ENCODE assay signal across 9 mouse cellular contexts in genomic region chr4:33188164-33188563, GRCm38 (mm10). TPM values are rescaled to one million over a fixed set of nuclear protein-coding genes. Genes with fewer than 3 reads are reported as not detected.
A peak's percentile ranks its signal among the peaks of the same experiment; 100 is the strongest.
DNase-seq lines count a peak whose midpoint lies in the region; ATAC-seq and TF ChIP-seq lines count a peak whose summit lies in the region.
"Had no signal": no experiment of that assay in that cellular context is flagged by ENCODE, and none has a peak within 500 bp of the region (broad histone marks: within the 10 kb centered on the region; RNA-seq: fewer than 3 reads in every experiment).

No protein-coding gene starts in this region.

- no peak overlapping the region for H3K9ac ChIP-seq in forebrain, embryonic 12.5 days
- H3K9ac ChIP-seq in hindbrain, embryonic 15.5 days: peak overlapping the region; percentile 11; the same call in 1 of the 2 replicates
- no peak overlapping the region for H3K9ac ChIP-seq in limb, embryonic 14.5 days (ENCODE audit: low read depth, low read length, severe bottlenecking)
- peak overlapping the region; percentile 86 for H3K9ac ChIP-seq in midbrain, postnatal 0 days (replicated peaks; ENCODE audit: low read length, poor library complexity, severe bottlenecking)

- 20% methylated on average over 9 of the region's 9 CpGs for WGBS in forebrain, embryonic 12.5 days
- 17% methylated on average over 9 of the region's 9 CpGs for WGBS in hindbrain, embryonic 15.5 days
- 15% methylated on average over 9 of the region's 9 CpGs for WGBS in limb, embryonic 14.5 days
- 9% methylated on average over 9 of the region's 9 CpGs for WGBS in midbrain, postnatal 0 days

- ATAC-seq in CD4-positive, CD25-positive, alpha-beta regulatory T cell, adult 4 months: no peak
- ATAC-seq in forebrain, embryonic 12.5 days (ENCODE audit: low FRiP score): no peak
- no peak for ATAC-seq in hindbrain, embryonic 15.5 days (ENCODE audit: low FRiP score, low read depth)
- no peak for ATAC-seq in limb, embryonic 14.5 days (ENCODE audit: low FRiP score, low read depth)
- no peak for ATAC-seq in midbrain, postnatal 0 days (ENCODE audit: low FRiP score)

- no peaks in the 10 kb centered on the region for H3K36me3 ChIP-seq in forebrain, embryonic 12.5 days (replicated peaks)
- peaks cover 8% of the 10 kb centered on the region for H3K36me3 ChIP-seq in hindbrain, embryonic 15.5 days
- H3K36me3 ChIP-seq in limb, embryonic 14.5 days (ENCODE audit: control insufficient read depth, insufficient read depth, low read length): no peaks in the 10 kb centered on the region
- H3K36me3 ChIP-seq in midbrain, postnatal 0 days (ENCODE audit: insufficient read depth, low read length): peaks cover 12% of the 10 kb centered on the region

- H3K4me3 ChIP-seq in forebrain, embryonic 12.5 days (replicated peaks): peak overlapping the region; percentile 64
- peak overlapping the region; percentile 82 for H3K4me3 ChIP-seq in hindbrain, embryonic 15.5 days
- H3K4me3 ChIP-seq in limb, embryonic 14.5 days (replicated peaks; ENCODE audit: low read length): no peak overlapping the region
- peak overlapping the region; percentile 71 for H3K4me3 ChIP-seq in midbrain, postnatal 0 days (ENCODE audit: low read depth, low read length)

- TF ChIP-seq POLR2A in limb, embryonic 14.5 days (IDR thresholded peaks at IDR 0.05; ENCODE audit: borderline replicate concordance, extremely low read depth, insufficient read depth, insufficient read length): no peak

- H3K27ac ChIP-seq in forebrain, embryonic 12.5 days: no peak overlapping the region
- H3K27ac ChIP-seq in hindbrain, embryonic 15.5 days (replicated peaks): peak overlapping the region; percentile 96; the same call in 1 of the 2 replicates
- H3K27ac ChIP-seq in limb, embryonic 14.5 days (replicated peaks; ENCODE audit: low read depth, low read length): no peak overlapping the region
- H3K27ac ChIP-seq in midbrain, postnatal 0 days (ENCODE audit: low read depth, low read length): peak overlapping the region; percentile 94; the same call in 1 of the 2 replicates

- DNase-seq in CD4-positive, CD25-positive, alpha-beta regulatory T cell, adult 2 months (ENCODE audit: low read depth, low spot score): peak; percentile 21
- DNase-seq in adrenal gland, postnatal 25 days: peak; percentile 62
- peak; percentile 60 for DNase-seq in limb, embryonic 14.5 days (ENCODE audit: low spot score)
- peak; percentile 79 for DNase-seq in midbrain, postnatal 0 days (ENCODE audit: low spot score)
- no peak for DNase-seq in c-Kit-positive CD71-positive TER-119-positive erythroid progenitor cells, embryonic 14.5 days (ENCODE audit: low spot score)

- peak; percentile 53 for TF ChIP-seq CTCF in midbrain, postnatal 0 days (IDR thresholded peaks at IDR 0.05)

- peak overlapping the region; percentile 89 for H3K4me2 ChIP-seq in forebrain, embryonic 12.5 days
- H3K4me2 ChIP-seq in hindbrain, embryonic 15.5 days: peak overlapping the region; percentile 77
- H3K4me2 ChIP-seq in limb, embryonic 14.5 days (replicated peaks; ENCODE audit: low read depth, low read length, severe bottlenecking): peak overlapping the region; percentile 88; the same call in 1 of the 2 replicates
- H3K4me2 ChIP-seq in midbrain, postnatal 0 days (ENCODE audit: low read depth, low read length, poor library complexity, severe bottlenecking): peak overlapping the region; percentile 81

- 0 out of 2 replicates have a peak, but pooled peaks cover 4% of the 10 kb centered on the region for H3K4me1 ChIP-seq in forebrain, embryonic 12.5 days
- peaks cover 14% of the 10 kb centered on the region for H3K4me1 ChIP-seq in hindbrain, embryonic 15.5 days (replicated peaks)
- H3K4me1 ChIP-seq in limb, embryonic 14.5 days (ENCODE audit: control insufficient read depth, insufficient read depth, low read length): 0 out of 2 replicates have a peak, but pooled peaks cover 3% of the 10 kb centered on the region
- H3K4me1 ChIP-seq in midbrain, postnatal 0 days (ENCODE audit: insufficient read depth, low read length): no peaks in the 10 kb centered on the region

- peaks cover 7% of the 10 kb centered on the region; the same call in 1 of the 2 replicates for H3K27me3 ChIP-seq in forebrain, embryonic 12.5 days
- no peaks in the 10 kb centered on the region for H3K27me3 ChIP-seq in hindbrain, embryonic 15.5 days
- no peaks in the 10 kb centered on the region for H3K27me3 ChIP-seq in limb, embryonic 14.5 days (ENCODE audit: control insufficient read depth, insufficient read depth, low read length)
- H3K27me3 ChIP-seq in midbrain, postnatal 0 days (ENCODE audit: insufficient read depth, low read length): no peaks in the 10 kb centered on the region

- H3K9me3 ChIP-seq in forebrain, embryonic 12.5 days: no peaks in the 10 kb centered on the region
- no peaks in the 10 kb centered on the region for H3K9me3 ChIP-seq in hindbrain, embryonic 15.5 days
- H3K9me3 ChIP-seq in limb, embryonic 14.5 days (ENCODE audit: control insufficient read depth, low read length): no peaks in the 10 kb centered on the region
- no peaks in the 10 kb centered on the region for H3K9me3 ChIP-seq in midbrain, postnatal 0 days (ENCODE audit: low read length)

RNA-seq across cellular contexts. Expression of gene Pm20d2, which starts 1.4 kb away (rescaled TPM):
- polyA plus RNA-seq in CD4-positive, CD25-positive, alpha-beta regulatory T cell, adult 4 months (2017; shearing (Covaris generic)): not detected
- total RNA-seq in adrenal gland, postnatal 25 days (2021): 43.9 and 82.7 TPM in 2 replicates
- polyA plus RNA-seq in forebrain, embryonic 12.5 days (2016; fragmentation: Nextera tagmentation; extraction: Ambion mirVana): 1.8 and 2.3 TPM in 2 replicates
- polyA plus RNA-seq in hindbrain, embryonic 15.5 days (2015; fragmentation: Nextera tagmentation; extraction: Ambion mirVana): 2.4 and 2.5 TPM in 2 replicates
- polyA plus RNA-seq in limb, embryonic 14.5 days (2012; rRNA removed): 2.3 and 3.3 TPM in 2 replicates
- 1.6 and 2.5 TPM in 2 replicates for polyA plus RNA-seq in limb, embryonic 14.5 days (2014; fragmentation: Nextera tagmentation; extraction: Ambion mirVana)
- total RNA-seq in midbrain, postnatal 0 days (2014; rRNA removed): 7.7 and 9.2 TPM in 2 replicates
- 2.9 and 3.6 TPM in 2 replicates for polyA plus RNA-seq in midbrain, postnatal 0 days (2015; fragmentation: Nextera tagmentation; extraction: Ambion mirVana)
- total RNA-seq: neutrophil, adult 5-6 weeks had no signal

RNA-seq across cellular contexts. Expression of gene Srsf12, which starts 20.6 kb away (rescaled TPM):
- polyA plus RNA-seq in CD4-positive, CD25-positive, alpha-beta regulatory T cell, adult 4 months (2017; shearing (Covaris generic)): 1 to 10 TPM; 3.5 to 4.2 TPM
- total RNA-seq in adrenal gland, postnatal 25 days (2021): 0.94 TPM in 1 of 2 replicates, not detected in the other
- polyA plus RNA-seq in forebrain, embryonic 12.5 days (2016; fragmentation: Nextera tagmentation; extraction: Ambion mirVana): 10.2 and 11.6 TPM in 2 replicates
- polyA plus RNA-seq in hindbrain, embryonic 15.5 days (2015; fragmentation: Nextera tagmentation; extraction: Ambion mirVana): 60.7 and 65.2 TPM in 2 replicates
- 10.9 and 13.3 TPM in 2 replicates for polyA plus RNA-seq in limb, embryonic 14.5 days (2012; rRNA removed)
- 13.3 and 20.3 TPM in 2 replicates for polyA plus RNA-seq in limb, embryonic 14.5 days (2014; fragmentation: Nextera tagmentation; extraction: Ambion mirVana)
- 84.2 and 88.0 TPM in 2 replicates for total RNA-seq in midbrain, postnatal 0 days (2014; rRNA removed)
- 76.7 and 77.4 TPM in 2 replicates for polyA plus RNA-seq in midbrain, postnatal 0 days (2015; fragmentation: Nextera tagmentation; extraction: Ambion mirVana)
- total RNA-seq: neutrophil, adult 5-6 weeks had no signal

RNA-seq across cellular contexts. Expression of gene Gabrr1, which starts 55.8 kb away (rescaled TPM):
- not detected for polyA plus RNA-seq in CD4-positive, CD25-positive, alpha-beta regulatory T cell, adult 4 months (2017; shearing (Covaris generic))
- not detected in 2 replicates for total RNA-seq in adrenal gland, postnatal 25 days (2021)
- polyA plus RNA-seq in forebrain, embryonic 12.5 days (2016; fragmentation: Nextera tagmentation; extraction: Ambion mirVana): 0.13 TPM in 1 of 2 replicates, not detected in the other
- 0.23 and 0.25 TPM in 2 replicates for polyA plus RNA-seq in hindbrain, embryonic 15.5 days (2015; fragmentation: Nextera tagmentation; extraction: Ambion mirVana)
- polyA plus RNA-seq in limb, embryonic 14.5 days (2012; rRNA removed): 0.04 TPM in 1 of 2 replicates, not detected in the other
- not detected in 2 replicates for polyA plus RNA-seq in limb, embryonic 14.5 days (2014; fragmentation: Nextera tagmentation; extraction: Ambion mirVana)
- total RNA-seq in midbrain, postnatal 0 days (2014; rRNA removed): 1.4 and 1.8 TPM in 2 replicates
- polyA plus RNA-seq in midbrain, postnatal 0 days (2015; fragmentation: Nextera tagmentation; extraction: Ambion mirVana): 1.4 and 1.5 TPM in 2 replicates
- total RNA-seq: neutrophil, adult 5-6 weeks had no signal

Comparison
In these comparisons a context has a peak if more than half of its experiments do, and no peak if none do; other contexts are left out.
1. H3K27ac ChIP-seq: peak in hindbrain, embryonic 15.5 days (single experiment) and midbrain, postnatal 0 days (single experiment); none in forebrain, embryonic 12.5 days (single experiment) and limb, embryonic 14.5 days (single experiment).
2. H3K9ac ChIP-seq: peak in hindbrain, embryonic 15.5 days (single experiment) and midbrain, postnatal 0 days (single experiment); none in forebrain, embryonic 12.5 days (single experiment) and limb, embryonic 14.5 days (single experiment).
3. Peak in every context shown above with its lines, with median percentiles within 50 percentile points of each other: H3K4me2 ChIP-seq.